Mouse (Mus musculus) left cerebral cortex, adult 18-20 months (tissue): Measurements from ENCODE around the gene Atf7ip. TPM values are rescaled to one million over a fixed set of nuclear protein-coding genes. Genes with fewer than 3 reads are reported as not detected.

Source experiments
- DNase-seq, 2 experiments: peaks; one replicate each; pipeline ENCODE4 v3.0.0; 2021 to 2022; ENCODE audit warnings: low spot score in 2 of 2, mixed read lengths in 1 of 2
- total RNA-seq, 2 experiments: library from RNA; stranded (reverse); gene quantifications; 2 replicates each; pipeline ENCODE4 v1.2.3; 2021

Atf7ip gene
- total RNA-seq, 2 experiments from 2014 or later: 94.9 to 124 TPM

DNA sequence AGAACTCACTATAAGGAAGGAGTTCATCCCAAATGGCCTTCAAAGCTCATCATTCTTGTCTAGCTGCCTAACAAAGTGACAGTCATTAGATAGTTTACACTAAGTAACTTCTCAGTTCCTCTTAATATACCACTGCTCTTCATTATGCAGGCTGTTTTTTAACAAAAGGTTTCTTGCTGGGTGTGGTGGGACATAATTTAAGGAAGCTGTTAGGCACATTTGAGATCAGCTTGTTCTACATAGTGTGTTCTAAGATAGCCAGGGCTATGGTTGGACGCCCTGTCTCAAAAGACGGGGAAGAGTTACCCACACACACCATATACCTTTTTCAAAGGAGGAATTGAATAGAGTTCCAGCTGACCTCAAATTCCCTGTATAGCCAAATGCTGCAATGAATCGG, 21.9 kb upstream of the Atf7ip start:
- DNase-seq: no peak

- DNase-seq: no peak
These were observed 19.8 kb upstream of the Atf7ip start for GRCm38 (mm10) chr6:136486166-136486565.

DNA sequence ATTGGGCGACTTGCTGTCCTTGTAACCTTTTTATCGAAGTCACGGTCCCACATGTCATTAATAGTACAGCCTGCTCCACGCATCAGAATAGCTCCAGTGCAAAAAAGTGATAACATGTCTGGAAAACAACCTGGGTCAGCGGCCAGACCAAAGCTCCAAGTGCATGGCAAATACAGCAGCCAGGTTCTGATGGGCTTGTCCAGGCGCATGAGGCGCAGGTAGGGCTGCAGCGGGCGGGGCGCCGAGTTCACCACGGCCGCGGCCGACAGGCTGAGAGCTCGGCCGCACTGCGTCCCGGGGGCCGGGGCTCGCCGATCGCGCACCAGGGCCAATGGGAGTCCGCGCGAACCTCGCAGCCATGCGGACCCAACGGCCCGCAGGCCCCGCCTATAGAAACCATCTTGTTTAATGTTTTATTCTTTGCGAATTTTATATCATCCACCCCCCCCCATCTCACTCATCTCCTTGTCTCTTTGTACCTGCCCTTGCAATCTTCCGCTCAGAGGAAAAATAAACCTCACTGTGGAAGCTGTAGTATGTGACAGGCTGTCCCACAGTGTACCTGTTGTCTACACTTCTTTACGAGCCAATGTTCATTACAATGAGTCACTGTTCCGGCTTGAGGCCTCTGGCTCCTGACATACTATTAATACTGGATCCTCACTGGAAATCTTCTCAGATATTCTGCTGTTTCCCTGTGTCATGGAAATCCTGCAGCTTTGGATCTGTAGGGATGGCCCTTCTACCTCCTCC, 19.0 kb upstream of the Atf7ip start:
- no peak for DNase-seq

- no peak for DNase-seq
These were observed 18.4 kb upstream of the Atf7ip start for GRCm38 (mm10) chr6:136487554-136487950.

DNA sequence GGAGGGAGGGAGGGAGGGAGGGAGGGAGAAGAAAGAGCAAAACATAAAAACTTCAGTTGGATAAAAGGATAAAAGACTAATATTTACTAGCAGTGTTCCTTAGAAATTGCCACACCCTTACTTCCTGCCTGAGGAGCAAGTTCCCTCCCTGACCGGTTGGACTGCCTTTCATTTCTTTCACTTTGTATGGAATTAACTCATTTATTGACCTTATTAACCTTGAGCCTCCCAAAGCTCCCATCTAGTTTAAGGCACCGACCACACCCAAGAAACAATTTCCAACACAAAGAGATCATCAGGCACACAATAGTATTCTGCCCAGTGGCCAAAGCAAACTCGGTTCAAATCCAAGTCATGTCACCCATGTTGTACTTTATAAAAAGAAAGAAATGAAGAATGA, 16.1 kb upstream of the Atf7ip start:
- DNase-seq: no peak

DNA sequence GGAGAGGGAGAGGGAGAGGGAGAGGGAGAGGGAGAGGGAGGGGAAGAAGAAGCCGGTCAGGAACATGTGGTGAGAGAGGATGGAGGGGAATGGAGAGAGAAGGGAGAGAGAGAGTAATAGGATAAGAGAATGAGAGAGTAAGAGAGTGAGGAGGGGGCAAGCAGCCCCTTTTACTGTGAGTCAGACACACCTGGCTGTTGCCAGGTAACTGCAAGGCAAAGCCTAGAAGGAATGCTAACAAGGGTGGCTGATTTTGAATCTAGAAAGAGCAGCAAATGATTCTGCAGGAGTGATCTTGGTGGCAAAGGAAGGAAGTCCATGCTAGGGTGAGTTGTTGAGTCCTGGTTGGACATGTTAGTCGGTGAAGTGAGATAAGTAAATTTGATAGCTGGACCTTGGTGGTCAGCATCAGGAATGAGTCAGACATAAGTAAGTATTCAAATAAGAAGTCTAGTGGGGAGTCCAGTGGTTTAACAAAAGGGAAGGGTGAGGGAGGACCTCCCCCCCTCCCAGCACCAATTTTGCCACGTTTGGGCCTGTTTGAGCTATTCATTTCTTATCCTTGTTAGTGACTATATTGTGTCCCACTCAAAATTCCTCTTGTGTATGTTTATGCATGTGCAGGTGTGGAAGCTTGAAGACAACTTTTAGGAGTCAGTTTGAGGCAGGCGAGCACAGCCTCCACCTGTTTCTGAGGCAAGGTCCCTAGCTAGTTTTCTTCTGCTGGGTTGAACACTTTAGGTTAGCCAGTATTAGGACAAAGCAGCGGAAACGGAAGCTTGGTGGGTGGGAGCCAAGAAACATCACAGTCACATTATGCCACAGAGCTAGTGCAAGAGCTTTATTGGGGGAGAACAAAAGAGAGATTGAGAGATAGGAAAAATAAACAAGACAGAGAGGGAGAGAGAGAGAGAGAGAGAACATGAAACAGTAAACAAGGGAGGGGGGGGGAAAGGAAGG, 15.2 kb upstream of the Atf7ip start:
- no peak for DNase-seq

DNA sequence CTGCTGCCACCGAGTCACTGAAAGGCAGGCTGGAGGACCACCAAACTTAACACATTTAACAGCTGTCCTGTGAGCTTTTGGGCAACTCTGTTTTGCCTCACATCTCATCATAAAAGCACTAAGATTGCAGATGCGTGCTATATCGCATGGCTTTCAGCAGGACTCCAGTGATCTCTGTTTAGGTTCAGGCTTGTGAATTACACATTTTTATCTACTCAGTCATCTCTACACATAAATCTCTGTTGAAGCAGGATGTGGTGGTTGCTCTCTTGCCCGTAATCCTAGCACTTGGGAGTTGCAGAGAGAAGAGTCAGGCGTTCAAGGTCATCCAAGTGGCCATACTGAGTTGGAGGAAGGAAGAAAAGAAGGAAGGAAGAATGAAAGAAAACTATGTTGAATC, 14.3 kb upstream of the Atf7ip start:
- no peak for DNase-seq

DNA sequence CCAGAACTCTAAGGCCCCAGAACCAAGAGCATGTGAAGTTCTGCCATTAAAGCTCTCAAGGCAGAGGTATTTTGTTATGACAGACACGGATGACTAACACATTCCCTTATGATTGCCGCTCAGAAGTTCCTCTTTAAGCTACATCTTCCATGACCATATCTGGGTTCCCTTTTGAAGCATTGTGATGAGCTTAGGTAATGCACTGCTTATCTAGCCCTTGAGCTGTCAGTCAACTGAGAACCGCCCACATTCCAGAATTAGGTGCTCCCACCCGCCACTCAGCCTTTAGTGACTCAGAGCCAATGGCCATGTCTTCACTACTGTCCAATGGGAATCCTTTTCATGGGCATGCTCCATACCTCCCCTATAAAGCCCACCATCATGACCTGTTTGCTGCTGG, 13.7 kb upstream of the Atf7ip start:
- DNase-seq: no peak

GRCm38 (mm10) chr6:136493486-136493885, 12.5 kb upstream of the Atf7ip start:
- no peak for DNase-seq

DNA sequence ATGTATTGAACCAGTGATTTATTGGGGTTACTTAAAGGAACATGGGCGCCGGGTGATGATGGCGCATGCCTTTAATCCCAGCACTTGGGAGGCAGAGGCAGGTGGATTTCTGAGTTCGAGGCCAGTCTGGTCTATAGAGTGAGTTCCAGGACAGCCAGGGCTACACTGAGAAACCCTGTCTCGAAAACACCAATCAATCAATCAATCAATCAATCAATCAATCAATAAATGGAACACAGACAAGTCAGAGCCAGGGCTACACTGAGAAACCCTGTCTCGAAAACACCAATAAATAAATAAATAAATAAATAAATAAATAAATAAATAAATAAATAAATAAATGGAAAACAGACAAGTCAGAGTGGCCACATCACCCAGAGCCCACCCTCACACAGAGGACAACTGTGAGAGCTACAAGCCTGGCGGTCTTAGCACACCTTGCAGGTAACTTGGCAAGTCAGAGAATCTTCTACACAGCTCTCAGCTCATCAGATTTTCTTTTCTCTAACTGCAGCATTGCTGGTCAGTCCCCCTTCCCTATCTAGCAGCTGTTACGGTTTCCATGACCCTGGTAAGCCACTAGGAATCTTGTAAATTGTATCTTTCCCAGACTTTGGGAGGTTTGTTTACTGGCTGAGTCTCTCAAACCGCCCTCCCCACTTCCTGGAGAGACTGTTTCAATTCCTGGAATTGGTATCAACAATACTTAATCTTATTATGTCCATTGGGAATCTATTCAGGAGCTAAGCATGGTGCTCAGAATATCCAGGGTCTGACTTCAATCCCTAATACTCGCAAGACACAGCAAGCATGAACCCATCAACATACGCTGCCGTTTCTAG, 11.8 kb upstream of the Atf7ip start:
- no peak for DNase-seq

GRCm38 (mm10) chr6:136495023-136495422, 10.9 kb upstream of the Atf7ip start:
- no peak for DNase-seq

GRCm38 (mm10) chr6:136497744-136498143, 8.2 kb upstream of the Atf7ip start:
- no peak for DNase-seq

DNA sequence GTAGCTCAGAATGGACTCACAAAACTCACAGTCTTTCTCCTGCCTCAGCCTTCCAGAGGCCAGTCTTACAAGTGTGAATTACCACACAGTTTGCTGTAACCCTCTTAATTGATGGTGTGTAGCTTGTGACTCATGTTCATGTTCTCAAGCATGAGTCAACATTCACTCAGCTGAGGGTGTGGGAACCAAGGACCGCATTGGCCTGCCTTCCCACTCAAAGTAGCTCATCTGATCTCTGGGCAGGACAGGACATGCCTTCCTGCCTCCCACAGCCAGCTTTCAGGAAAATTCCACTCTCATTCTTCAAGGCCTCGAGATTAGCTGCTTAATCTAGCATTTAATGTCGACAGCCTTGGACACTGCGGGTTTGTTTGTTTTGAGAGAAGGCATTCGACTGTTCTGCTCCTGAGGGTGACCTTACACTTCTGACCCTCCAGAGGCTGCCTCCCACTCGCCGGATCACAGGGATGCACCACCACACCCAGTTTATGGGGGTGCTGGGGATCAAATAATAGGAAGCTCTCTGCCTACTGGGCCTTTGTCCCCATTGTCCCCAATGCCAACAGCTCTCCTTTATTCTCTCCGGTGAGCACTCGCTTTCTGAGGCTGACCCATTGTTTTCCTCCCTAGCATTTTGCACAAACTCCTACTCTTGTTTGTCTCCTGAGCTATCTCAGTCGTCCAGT, 6.5 kb upstream of the Atf7ip start:
- DNase-seq: no peak

- DNase-seq: no peak
These were observed 2.7 kb downstream of the Atf7ip start for GRCm38 (mm10) chr6:136508652-136509051.

DNA sequence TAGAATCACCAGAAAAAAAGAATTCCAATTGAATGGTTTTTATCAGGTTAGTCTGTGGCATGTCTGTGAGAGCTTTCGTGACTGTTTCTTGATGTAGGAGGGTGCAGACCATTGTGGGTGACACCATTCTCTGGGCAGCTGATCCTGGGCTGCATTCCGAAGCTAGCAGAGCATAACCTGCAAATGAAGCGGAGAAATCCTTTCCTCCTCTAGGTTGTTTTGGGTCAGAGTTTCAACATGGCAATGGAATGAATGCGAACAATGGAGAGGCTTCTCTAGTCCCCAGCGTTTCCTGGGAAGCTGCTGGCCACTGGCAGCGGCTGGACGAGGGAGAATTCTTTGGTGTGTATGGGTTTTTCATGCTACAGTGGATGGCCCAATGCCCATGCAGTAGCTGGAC, 5.0 kb downstream of the Atf7ip start:
- no peak for DNase-seq

GRCm38 (mm10) chr6:136512351-136512750, 6.4 kb downstream of the Atf7ip start:
- no peak for DNase-seq

DNA sequence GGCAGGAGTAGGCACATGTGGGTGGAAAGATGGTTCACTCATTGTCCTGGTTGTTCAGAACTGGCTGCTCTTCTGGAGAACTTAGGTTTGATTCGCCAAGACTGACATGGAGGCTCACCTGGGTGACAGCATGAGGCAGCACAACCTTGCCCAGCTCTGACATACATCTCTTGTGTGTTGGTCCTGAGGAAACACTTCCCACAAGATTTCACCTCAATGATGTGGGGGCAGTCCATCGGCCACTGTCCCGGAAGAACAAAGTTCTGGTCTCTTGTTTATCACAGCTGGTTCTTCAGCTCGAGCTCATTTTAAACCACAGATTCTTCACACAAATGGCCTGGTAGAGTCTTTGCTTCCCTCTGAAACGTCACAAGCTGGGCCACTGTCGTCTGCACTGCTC, 10.7 kb downstream of the Atf7ip start:
- no peak for DNase-seq

DNA sequence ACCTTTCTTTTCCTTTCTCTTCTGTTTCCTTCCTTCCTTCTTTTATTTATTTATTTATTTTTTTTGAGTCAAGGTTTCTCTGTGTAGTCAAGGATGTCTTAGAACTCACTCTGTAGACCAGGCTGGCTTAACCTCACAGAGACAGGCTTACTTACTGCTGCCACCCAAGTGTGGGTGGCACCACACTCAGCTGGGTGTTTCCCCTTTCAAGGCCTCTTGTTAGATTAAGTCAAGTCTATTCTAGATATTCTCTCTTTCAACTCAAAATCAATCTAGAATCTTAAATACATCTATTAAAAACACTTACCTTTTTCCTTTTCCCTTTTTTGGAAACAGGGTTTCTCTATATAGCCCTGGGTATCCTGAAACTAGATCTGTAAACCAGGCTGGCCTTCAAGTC, 11.3 kb downstream of the Atf7ip start:
- no peak for DNase-seq

DNA sequence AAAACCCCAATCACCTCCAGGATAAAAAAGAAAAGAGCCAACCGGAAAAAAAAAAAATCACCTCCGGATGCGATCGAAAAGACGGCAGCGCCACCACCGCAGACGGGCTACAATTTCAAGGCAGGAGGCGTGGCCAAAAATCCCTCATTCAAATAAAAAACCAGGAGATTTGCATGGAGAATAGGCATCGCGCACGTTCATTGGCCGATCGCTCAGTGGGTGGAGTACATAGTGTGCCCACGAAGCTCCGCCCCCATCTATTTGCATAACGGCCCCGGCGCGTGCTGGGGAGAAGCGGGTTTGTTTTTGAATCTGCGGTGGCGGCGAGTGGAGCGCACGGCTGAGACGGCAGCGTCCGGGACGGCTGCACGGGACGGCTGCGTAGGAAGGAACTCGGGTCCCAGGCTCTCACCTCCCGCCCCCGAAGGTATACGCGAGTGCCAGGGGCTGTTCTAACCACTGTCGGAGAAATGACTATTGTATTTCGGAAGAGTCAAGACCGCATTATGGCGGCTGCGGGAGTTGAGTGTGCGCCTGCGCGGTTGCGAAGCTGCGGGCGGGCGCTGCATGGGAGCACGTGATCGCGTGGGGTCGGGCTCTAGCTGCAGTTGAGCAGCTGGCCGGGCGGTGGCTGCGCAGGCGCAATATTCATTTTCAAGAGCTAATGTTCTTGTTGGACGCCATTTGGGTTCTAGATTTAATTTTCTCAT, 12.7 kb downstream of the Atf7ip start:
- DNase-seq: peak; percentile 92 to 95

- DNase-seq: no peak
These were observed 13.3 kb downstream of the Atf7ip start for GRCm38 (mm10) chr6:136519254-136519653.
